Mouse (Mus musculus): ENCODE data around the gene Mrpl51. TPM values are rescaled to one million over a fixed set of nuclear protein-coding genes. Genes with fewer than 3 reads are reported as not detected.

Mrpl51 gene
- polyA plus RNA-seq, 1 experiment from 2014 or later = 128 TPM

- DNase-seq (no peak), ATAC-seq (ENCODE audit: low FRiP score, low TSS enrichment) (no peak)
- H3K4me1 ChIP-seq (ENCODE audit: control insufficient read depth, insufficient read depth, low read length) = peaks cover 18% of the 10 kb centered on the region
- no peak overlapping the region for H3K4me2 ChIP-seq (ENCODE audit: low read length)
- peaks cover 79% of the 10 kb centered on the region for H3K36me3 ChIP-seq (ENCODE audit: control insufficient read depth, insufficient read depth, low read length)
- no peaks in the 10 kb centered on the region for H3K27me3 ChIP-seq (ENCODE audit: control insufficient read depth, insufficient read depth, low read length)
- no peak overlapping the region for H3K4me3 ChIP-seq (replicated peaks; ENCODE audit: low read depth, low read length)
- no peaks in the 10 kb centered on the region for H3K9me3 ChIP-seq (ENCODE audit: control insufficient read depth, low read length)
- H3K27ac ChIP-seq (replicated peaks; ENCODE audit: low read depth, low read length) = no peak overlapping the region
- H3K9ac ChIP-seq (replicated peaks; ENCODE audit: low read length) = 0 out of 2 replicates have a peak overlapping the region, but pooled peaks have one; percentile 3
- WGBS = 86% methylated on average over 6 of the region's 6 CpGs
These were observed 21.4 kb upstream of the Mrpl51 start for GRCm38 (mm10) chr6:125170194-125170593.

- ATAC-seq (ENCODE audit: low FRiP score, low TSS enrichment) (no peak), DNase-seq (no peak)
- Histone ChIP-seq H3K9me3 (ENCODE audit: control insufficient read depth, low read length) (no peaks in the 10 kb centered on the region), H3K4me3 (replicated peaks; ENCODE audit: low read depth, low read length) (no peak overlapping the region), H3K27ac (replicated peaks; ENCODE audit: low read depth, low read length) (no peak overlapping the region), H3K9ac (replicated peaks; ENCODE audit: low read length) (no peak overlapping the region), H3K27me3 (ENCODE audit: control insufficient read depth, insufficient read depth, low read length) (no peaks in the 10 kb centered on the region), H3K36me3 (ENCODE audit: control insufficient read depth, insufficient read depth, low read length) (peaks cover 99% of the 10 kb centered on the region), H3K4me1 (ENCODE audit: control insufficient read depth, insufficient read depth, low read length) (0 out of 2 replicates have a peak, but pooled peaks cover 3% of the 10 kb centered on the region), H3K4me2 (ENCODE audit: low read length) (no peak overlapping the region)
- 94% methylated on average over 2 of the region's 2 CpGs for WGBS
These were observed 19.1 kb upstream of the Mrpl51 start for GRCm38 (mm10) chr6:125172474-125172873.

DNA sequence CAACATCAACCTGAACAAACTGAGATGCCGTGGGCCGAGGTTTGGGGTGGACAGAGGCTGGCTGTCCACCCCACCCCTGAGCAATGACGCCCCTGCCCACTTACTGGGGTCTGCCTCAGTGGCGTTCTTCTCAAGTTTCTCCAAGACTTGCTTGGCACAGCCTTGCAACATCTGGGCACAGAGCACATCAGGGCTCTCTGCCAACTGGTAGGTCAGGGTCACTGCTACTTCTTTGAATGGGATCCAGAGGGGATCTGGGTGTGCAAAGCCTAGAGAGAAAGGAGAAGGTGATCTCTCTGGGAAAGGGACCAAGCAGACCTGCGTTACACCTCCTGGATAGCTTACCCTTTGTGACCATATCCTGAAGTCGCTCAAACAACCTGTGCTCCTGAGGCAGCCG lies 18.3 kb upstream of the Mrpl51 start:
- Histone ChIP-seq H3K27ac (replicated peaks; ENCODE audit: low read depth, low read length) (no peak overlapping the region), H3K9me3 (ENCODE audit: control insufficient read depth, low read length) (no peaks in the 10 kb centered on the region), H3K4me3 (replicated peaks; ENCODE audit: low read depth, low read length) (no peak overlapping the region), H3K9ac (replicated peaks; ENCODE audit: low read length) (no peak overlapping the region), H3K27me3 (ENCODE audit: control insufficient read depth, insufficient read depth, low read length) (no peaks in the 10 kb centered on the region), H3K4me1 (ENCODE audit: control insufficient read depth, insufficient read depth, low read length) (no peaks in the 10 kb centered on the region), H3K4me2 (ENCODE audit: low read length) (no peak overlapping the region), H3K36me3 (ENCODE audit: control insufficient read depth, insufficient read depth, low read length) (peaks cover 99% of the 10 kb centered on the region)
- WGBS = 93% methylated on average over 7 of the region's 7 CpGs
- ATAC-seq (ENCODE audit: low FRiP score, low TSS enrichment) (no peak), DNase-seq (no peak)

DNA sequence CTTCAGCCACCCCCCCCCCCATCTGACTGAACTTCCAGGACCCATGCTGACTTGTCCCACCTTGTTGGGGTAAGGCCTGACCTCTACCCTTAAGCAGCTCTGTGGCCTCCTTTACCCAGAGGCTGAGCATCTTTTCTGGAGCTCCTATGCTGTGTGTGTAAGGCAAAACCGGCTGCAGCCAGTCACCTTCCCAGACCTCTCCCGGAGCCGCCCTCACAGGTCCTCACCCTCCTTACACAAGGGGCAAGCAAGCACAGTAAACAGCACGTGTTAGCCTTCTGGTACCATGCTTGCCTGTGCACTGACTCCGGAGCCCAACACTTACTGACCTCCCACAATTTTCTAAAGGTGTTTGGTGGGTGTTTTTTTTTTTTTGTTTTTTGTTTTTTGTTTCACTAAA lies 16.1 kb upstream of the Mrpl51 start:
- ATAC-seq (ENCODE audit: low FRiP score, low TSS enrichment) = no peak

GRCm38 (mm10) chr6:125179601-125180000 lies 12.0 kb upstream of the Mrpl51 start:
- no peak overlapping the region for H3K4me2 ChIP-seq (ENCODE audit: low read length)
- WGBS = 93% methylated on average over 7 of the region's 7 CpGs
- ATAC-seq (ENCODE audit: low FRiP score, low TSS enrichment) (no peak), DNase-seq (no peak)
- H3K27ac ChIP-seq (replicated peaks; ENCODE audit: low read depth, low read length) = no peak overlapping the region
- no peaks in the 10 kb centered on the region for H3K27me3 ChIP-seq (ENCODE audit: control insufficient read depth, insufficient read depth, low read length)
- H3K4me1 ChIP-seq (ENCODE audit: control insufficient read depth, insufficient read depth, low read length) = no peaks in the 10 kb centered on the region
- no peak overlapping the region for H3K4me3 ChIP-seq (replicated peaks; ENCODE audit: low read depth, low read length)
- no peak overlapping the region for H3K9ac ChIP-seq (replicated peaks; ENCODE audit: low read length)
- H3K36me3 ChIP-seq (ENCODE audit: control insufficient read depth, insufficient read depth, low read length) = peaks cover 96% of the 10 kb centered on the region
- no peaks in the 10 kb centered on the region for H3K9me3 ChIP-seq (ENCODE audit: control insufficient read depth, low read length)

More for the DNA sequence above, 16.1 kb upstream of the Mrpl51 start:
- Histone ChIP-seq H3K9me3 (ENCODE audit: control insufficient read depth, low read length) (no peaks in the 10 kb centered on the region), H3K4me2 (ENCODE audit: low read length) (no peak overlapping the region), H3K4me1 (ENCODE audit: control insufficient read depth, insufficient read depth, low read length) (no peaks in the 10 kb centered on the region), H3K9ac (replicated peaks; ENCODE audit: low read length) (no peak overlapping the region), H3K27me3 (ENCODE audit: control insufficient read depth, insufficient read depth, low read length) (no peaks in the 10 kb centered on the region), H3K4me3 (replicated peaks; ENCODE audit: low read depth, low read length) (no peak overlapping the region), H3K27ac (replicated peaks; ENCODE audit: low read depth, low read length) (no peak overlapping the region), H3K36me3 (ENCODE audit: control insufficient read depth, insufficient read depth, low read length) (peaks cover 98% of the 10 kb centered on the region)
- WGBS = 91% methylated on average over 5 of the region's 5 CpGs
- DNase-seq = no peak

DNA sequence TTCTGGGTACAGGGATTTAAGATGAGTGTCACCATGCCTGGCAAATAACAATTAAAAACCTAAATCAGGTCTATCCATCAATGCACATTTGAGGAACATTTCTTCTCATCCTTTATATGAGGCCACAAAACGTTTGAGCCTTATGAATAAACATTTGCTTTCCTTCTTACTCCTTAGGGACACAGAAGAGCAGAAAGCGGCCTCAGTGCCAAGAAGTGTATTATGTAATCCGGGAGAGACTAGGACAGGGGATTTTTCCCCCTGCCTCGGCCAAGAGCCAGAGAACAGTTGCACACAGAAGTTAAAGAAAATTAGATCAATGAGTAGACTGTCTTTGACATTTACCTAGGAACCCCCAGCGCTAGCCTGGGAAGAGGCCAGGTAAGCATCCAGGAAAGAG lies 9.5 kb upstream of the Mrpl51 start:
- H3K4me1 ChIP-seq (ENCODE audit: control insufficient read depth, insufficient read depth, low read length) = no peaks in the 10 kb centered on the region
- DNase-seq (no peak), ATAC-seq (ENCODE audit: low FRiP score, low TSS enrichment) (no peak)
- 63% methylated on average over 5 of the region's 5 CpGs for WGBS
- no peaks in the 10 kb centered on the region for H3K9me3 ChIP-seq (ENCODE audit: control insufficient read depth, low read length)
- H3K36me3 ChIP-seq (ENCODE audit: control insufficient read depth, insufficient read depth, low read length) = peaks cover 96% of the 10 kb centered on the region
- H3K27me3 ChIP-seq (ENCODE audit: control insufficient read depth, insufficient read depth, low read length) = no peaks in the 10 kb centered on the region
- no peak overlapping the region for H3K4me3 ChIP-seq (replicated peaks; ENCODE audit: low read depth, low read length)
- no peak overlapping the region for H3K4me2 ChIP-seq (ENCODE audit: low read length)
- H3K9ac ChIP-seq (replicated peaks; ENCODE audit: low read length) = no peak overlapping the region
- H3K27ac ChIP-seq (replicated peaks; ENCODE audit: low read depth, low read length) = no peak overlapping the region

GRCm38 (mm10) chr6:125186203-125186602 lies 5.4 kb upstream of the Mrpl51 start:
- no peak overlapping the region for H3K4me3 ChIP-seq (replicated peaks; ENCODE audit: low read depth, low read length)
- no peaks in the 10 kb centered on the region for H3K27me3 ChIP-seq (ENCODE audit: control insufficient read depth, insufficient read depth, low read length)
- 0 out of 2 replicates have a peak, but pooled peaks cover 3% of the 10 kb centered on the region for H3K4me1 ChIP-seq (ENCODE audit: control insufficient read depth, insufficient read depth, low read length)
- no peak overlapping the region for H3K9ac ChIP-seq (replicated peaks; ENCODE audit: low read length)
- H3K4me2 ChIP-seq (ENCODE audit: low read length) = no peak overlapping the region
- peaks cover 81% of the 10 kb centered on the region for H3K36me3 ChIP-seq (ENCODE audit: control insufficient read depth, insufficient read depth, low read length)
- no peak overlapping the region for H3K27ac ChIP-seq (replicated peaks; ENCODE audit: low read depth, low read length)
- H3K9me3 ChIP-seq (ENCODE audit: control insufficient read depth, low read length) = no peaks in the 10 kb centered on the region
- DNase-seq (no peak), ATAC-seq (ENCODE audit: low FRiP score, low TSS enrichment) (no peak)
- 95% methylated on average over 10 of the region's 10 CpGs for WGBS

DNA sequence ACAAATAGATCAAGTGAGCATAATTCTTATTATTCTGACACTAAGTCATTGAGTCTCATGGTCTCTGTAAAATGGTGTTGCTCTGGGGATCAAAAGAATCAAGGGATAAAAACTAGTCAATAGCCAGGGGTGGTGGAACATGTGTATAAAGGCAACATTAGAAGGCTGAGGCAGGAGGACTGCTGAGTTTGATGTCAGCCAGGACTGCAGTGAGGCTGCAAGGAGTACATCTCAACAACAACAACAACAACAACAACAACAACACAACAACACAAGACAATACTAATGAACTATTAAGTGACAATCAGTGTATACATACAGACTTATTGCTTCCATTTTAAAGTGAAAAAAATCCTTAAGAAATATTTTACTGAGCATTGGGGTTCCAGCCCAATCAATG lies 785 bp upstream of the Mrpl51 start:
- Histone ChIP-seq H3K4me3 (replicated peaks; ENCODE audit: low read depth, low read length) (peak overlapping the region; percentile 69), H3K27me3 (ENCODE audit: control insufficient read depth, insufficient read depth, low read length) (no peaks in the 10 kb centered on the region), H3K36me3 (ENCODE audit: control insufficient read depth, insufficient read depth, low read length) (peaks cover 54% of the 10 kb centered on the region), H3K4me2 (ENCODE audit: low read length) (peak overlapping the region; percentile 71), H3K9me3 (ENCODE audit: control insufficient read depth, low read length) (no peaks in the 10 kb centered on the region), H3K9ac (replicated peaks; ENCODE audit: low read length) (peak overlapping the region; percentile 62), H3K4me1 (ENCODE audit: control insufficient read depth, insufficient read depth, low read length) (peaks cover 13% of the 10 kb centered on the region; the same call in 1 of the 2 replicates), H3K27ac (replicated peaks; ENCODE audit: low read depth, low read length) (peak overlapping the region; percentile 99)
- DNase-seq (peak; percentile 14), ATAC-seq (ENCODE audit: low FRiP score, low TSS enrichment) (no peak)

DNA sequence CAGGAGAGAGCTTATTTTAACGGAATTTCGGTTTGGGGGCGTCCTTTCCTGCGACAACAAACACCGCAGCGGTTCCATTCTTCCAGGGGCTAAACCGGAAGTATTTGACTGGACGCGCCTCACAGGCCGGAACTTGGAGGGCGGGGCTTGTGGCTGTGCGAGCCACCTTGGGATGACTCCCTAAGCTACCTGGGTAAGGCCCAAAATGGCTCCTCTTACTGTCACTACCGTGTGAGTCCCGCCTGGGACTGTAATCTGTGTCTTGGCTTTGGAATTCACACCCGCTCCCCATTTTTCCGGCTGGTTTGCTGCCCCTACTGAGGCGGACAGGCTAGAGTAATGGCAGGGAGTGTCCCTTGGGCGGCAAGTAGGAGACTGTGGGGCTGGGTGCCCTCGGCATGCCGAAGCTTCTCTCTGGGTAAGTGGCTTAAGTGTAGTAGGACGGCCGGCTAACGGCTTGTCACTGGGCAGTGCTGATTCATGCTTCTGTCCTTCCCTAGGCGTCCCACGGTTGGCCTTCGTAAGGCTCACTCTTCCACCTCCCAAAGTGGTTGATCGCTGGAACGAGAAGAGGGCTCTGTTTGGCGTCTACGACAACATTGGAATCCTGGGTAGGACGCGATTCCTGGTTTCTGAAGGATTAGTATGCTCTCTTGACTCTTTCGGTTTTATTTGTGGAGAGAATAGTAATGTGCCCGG lies 564 bp downstream of the Mrpl51 start:
- no peaks in the 10 kb centered on the region for H3K27me3 ChIP-seq (ENCODE audit: control insufficient read depth, insufficient read depth, low read length)
- peaks cover 41% of the 10 kb centered on the region for H3K36me3 ChIP-seq (ENCODE audit: control insufficient read depth, insufficient read depth, low read length)
- WGBS = under 1% methylated on average over 34 of the region's 34 CpGs
- no peaks in the 10 kb centered on the region for H3K9me3 ChIP-seq (ENCODE audit: control insufficient read depth, low read length)
- DNase-seq (peak; percentile 97), ATAC-seq (ENCODE audit: low FRiP score, low TSS enrichment) (peak; percentile 92)
- peak overlapping the region; percentile 68 for H3K9ac ChIP-seq (replicated peaks; ENCODE audit: low read length)
- H3K27ac ChIP-seq (replicated peaks; ENCODE audit: low read depth, low read length) = peak overlapping the region; percentile 99
- peak overlapping the region; percentile 69 for H3K4me3 ChIP-seq (replicated peaks; ENCODE audit: low read depth, low read length)
- H3K4me1 ChIP-seq (ENCODE audit: control insufficient read depth, insufficient read depth, low read length) = peaks cover 14% of the 10 kb centered on the region; the same call in 1 of the 2 replicates
- peak overlapping the region; percentile 71 for H3K4me2 ChIP-seq (ENCODE audit: low read length)
